Mouse (Mus musculus): ENCODE results near the gene 9230104L09Rik.

DNA sequence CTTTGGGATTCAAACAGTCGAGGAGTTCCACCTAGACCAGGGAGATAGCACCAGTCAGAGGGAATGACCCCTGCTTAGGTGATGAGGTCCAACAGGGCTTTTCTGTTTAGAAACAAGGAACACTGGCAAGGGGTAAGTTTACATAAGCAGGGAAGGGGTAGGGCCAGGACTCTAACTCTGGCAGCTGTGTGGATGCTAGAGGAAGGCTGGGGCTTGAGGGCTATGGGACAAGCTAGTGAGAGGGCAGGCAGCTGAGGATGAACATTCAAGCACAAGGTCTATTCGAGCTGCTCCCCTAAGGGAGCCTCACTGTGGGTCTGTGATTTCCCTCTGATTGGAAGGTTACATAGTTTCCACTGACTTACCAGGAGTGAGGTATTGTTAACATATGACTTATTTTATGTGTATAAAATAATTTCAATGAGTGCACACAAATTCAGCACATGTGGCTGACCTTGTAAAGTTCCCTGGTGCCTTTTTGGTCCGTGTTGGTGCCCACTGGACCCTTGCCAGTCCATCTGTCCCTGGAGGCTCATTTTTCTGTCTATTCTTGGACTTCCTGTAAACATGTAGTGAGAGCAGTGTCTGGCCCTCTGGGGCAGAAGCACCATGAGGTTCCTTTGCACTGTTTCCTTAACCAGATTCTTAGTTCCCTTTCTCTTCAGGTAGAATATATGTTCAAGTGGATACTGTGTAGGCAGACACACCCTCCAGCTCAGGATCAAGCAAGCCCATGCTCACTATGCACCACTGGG is 12.4 kb upstream of the 9230104L09Rik start:
- TF ChIP-seq CTCF (IDR thresholded peaks at IDR 0.05; ENCODE audit: low read depth, low read length), result no peak
- no peak for TF ChIP-seq POLR2AphosphoS5 (IDR thresholded peaks at IDR 0.05; ENCODE audit: insufficient replicate concordance, low read depth, low read length)
- no peak for TF ChIP-seq GATA1 (IDR thresholded peaks at IDR 0.05; ENCODE audit: borderline replicate concordance, low read length)
- TF ChIP-seq TAL1 (conservative IDR thresholded peaks at IDR 0.05; ENCODE audit: low read depth, low read length), result no peak
